Mouse (Mus musculus) urinary bladder, adult 2 months (tissue): ENCODE data around the gene Tbc1d2b. TPM values are rescaled to one million over a fixed set of nuclear protein-coding genes. Genes with fewer than 3 reads are reported as not detected.

Experiments
- DNase-seq: peaks from one replicate; pipeline ENCODE4 v3.0.0; 2022; ENCODE audit warnings: low spot score
- polyA plus RNA-seq: library from polyadenylated mRNA; depleted of rRNA; stranded (reverse); fragments of >200 nt; gene quantifications from 2 replicates; pipeline ENCODE4 v1.2.3, GENCODE M21; 2012; rRNA removed

Tbc1d2b gene
- 43.5 and 47.9 TPM in 2 replicates for polyA plus RNA-seq

- DNase-seq, result peak; percentile 69
Measured at GRCm38 (mm10) chr9:90270193-90270943, at the start of gene Tbc1d2b. Gene Tbc1d2b (minus strand): TSS chr9:90270804.

GRCm38 (mm10) chr9:90316300-90316699 is 45.7 kb upstream of the Tbc1d2b start:
- DNase-seq, result no peak

GRCm38 (mm10) chr9:90315662-90316061 is 45.1 kb upstream of the Tbc1d2b start:
- no peak for DNase-seq

GRCm38 (mm10) chr9:90304254-90304653 is 33.6 kb upstream of the Tbc1d2b start:
- DNase-seq, result no peak

- no peak for DNase-seq
Measured at GRCm38 (mm10) chr9:90303101-90303835, 32.7 kb upstream of the Tbc1d2b start.

GRCm38 (mm10) chr9:90302670-90303069 is 32.1 kb upstream of the Tbc1d2b start:
- DNase-seq, result no peak

- DNase-seq, result no peak
Measured at GRCm38 (mm10) chr9:90301081-90301688, 30.6 kb upstream of the Tbc1d2b start.

GRCm38 (mm10) chr9:90297637-90298036 is 27.0 kb upstream of the Tbc1d2b start:
- no peak for DNase-seq

GRCm38 (mm10) chr9:90293641-90294398 is 23.2 kb upstream of the Tbc1d2b start:
- DNase-seq, result no peak

- no peak for DNase-seq
Measured at GRCm38 (mm10) chr9:90278397-90278796, 7.8 kb upstream of the Tbc1d2b start.

- peak; percentile 21 for DNase-seq
Measured at GRCm38 (mm10) chr9:90277884-90278283, 7.3 kb upstream of the Tbc1d2b start.

- no peak for DNase-seq
Measured at GRCm38 (mm10) chr9:90276779-90277178, 6.2 kb upstream of the Tbc1d2b start.

- DNase-seq, result no peak
Measured at GRCm38 (mm10) chr9:90275906-90276305, 5.3 kb upstream of the Tbc1d2b start.

GRCm38 (mm10) chr9:90275500-90275899 is 4.9 kb upstream of the Tbc1d2b start:
- no peak for DNase-seq

GRCm38 (mm10) chr9:90274516-90274915 is 3.9 kb upstream of the Tbc1d2b start:
- DNase-seq, result no peak

GRCm38 (mm10) chr9:90272346-90272745 is 1.7 kb upstream of the Tbc1d2b start:
- no peak for DNase-seq

- DNase-seq, result no peak
Measured at GRCm38 (mm10) chr9:90271541-90272090, 1.0 kb upstream of the Tbc1d2b start.

GRCm38 (mm10) chr9:90270944-90271295 is 316 bp upstream of the Tbc1d2b start:
- no peak for DNase-seq

GRCm38 (mm10) chr9:90269011-90269681 is 1.5 kb downstream of the Tbc1d2b start:
- peak; percentile 43 for DNase-seq

GRCm38 (mm10) chr9:90266926-90267325 is 3.7 kb downstream of the Tbc1d2b start:
- no peak for DNase-seq

- peak; percentile 15 for DNase-seq
Measured at GRCm38 (mm10) chr9:90266059-90266458, 4.5 kb downstream of the Tbc1d2b start.
